Mouse (Mus musculus): Measurements from ENCODE around the gene Rab3c. TPM values are rescaled to one million over a fixed set of nuclear protein-coding genes. Genes with fewer than 3 reads are reported as not detected.

Rab3c gene
- 239 and 275 TPM in 2 replicates for polyA plus RNA-seq (2015; fragmentation: Nextera tagmentation; extraction: Ambion mirVana)

GRCm38 (mm10) chr13:110280563-110281144, at the start of gene Rab3c:
TSS of gene Rab3c (minus strand) at chr13:110280996.
- no peaks in the 10 kb centered on the region for H3K27me3 ChIP-seq (replicated peaks)
- no peaks in the 10 kb centered on the region; the same call in 1 of the 2 replicates for H3K9me3 ChIP-seq
- peak within 1 kb of the TSS; percentile 95 for H3K27ac ChIP-seq
- ATAC-seq (replicated peaks) = peak; percentile 71
- H3K4me2 ChIP-seq = peak within 1 kb of the TSS; percentile 65
- H3K36me3 ChIP-seq (replicated peaks) = no peaks in the 10 kb centered on the region
- peaks cover 8% of the 10 kb centered on the region for H3K4me1 ChIP-seq
- H3K9ac ChIP-seq = peak within 1 kb of the TSS; percentile 75
- 0% methylated on average over 20 of the region's 20 CpGs for WGBS
- H3K4me3 ChIP-seq = peak within 1 kb of the TSS; percentile 65

- Histone ChIP-seq H3K4me3 (no peak overlapping the region), H3K36me3 (replicated peaks) (no peaks in the 10 kb centered on the region), H3K27me3 (replicated peaks) (no peaks in the 10 kb centered on the region), H3K4me2 (no peak overlapping the region), H3K9me3 (no peaks in the 10 kb centered on the region), H3K4me1 (no peaks in the 10 kb centered on the region), H3K27ac (no peak overlapping the region), H3K9ac (no peak overlapping the region)
- ATAC-seq (replicated peaks) = no peak
- 50% methylated on average over 4 of the region's 4 CpGs for WGBS
Measured at GRCm38 (mm10) chr13:110318746-110319145, 38.0 kb upstream of the Rab3c start.

DNA sequence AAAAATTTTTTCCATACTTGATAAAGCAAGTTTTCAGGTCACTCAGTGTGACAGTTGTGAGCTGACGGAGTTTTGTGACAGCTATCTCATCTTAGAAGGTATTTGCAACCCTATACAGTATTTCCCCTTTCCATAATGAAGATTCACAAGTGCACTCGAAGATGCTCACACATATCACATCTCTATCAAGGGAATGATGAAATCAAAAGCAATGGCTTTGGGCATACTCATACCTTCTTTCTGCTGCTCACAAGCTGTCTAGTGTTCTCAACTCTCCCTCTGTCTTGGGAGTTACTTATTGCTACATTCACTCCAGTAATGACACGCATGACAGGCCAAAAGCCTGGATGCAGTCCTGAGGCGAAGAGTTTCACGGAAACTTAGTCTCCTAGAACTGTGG, 26.4 kb upstream of the Rab3c start:
- Histone ChIP-seq H3K4me2 (no peak overlapping the region), H3K4me3 (no peak overlapping the region), H3K9me3 (no peaks in the 10 kb centered on the region), H3K27me3 (replicated peaks) (no peaks in the 10 kb centered on the region), H3K27ac (no peak overlapping the region), H3K9ac (no peak overlapping the region), H3K4me1 (no peaks in the 10 kb centered on the region), H3K36me3 (replicated peaks) (no peaks in the 10 kb centered on the region)
- WGBS = 85% methylated on average over 5 of the region's 5 CpGs
- ATAC-seq (replicated peaks) = no peak

DNA sequence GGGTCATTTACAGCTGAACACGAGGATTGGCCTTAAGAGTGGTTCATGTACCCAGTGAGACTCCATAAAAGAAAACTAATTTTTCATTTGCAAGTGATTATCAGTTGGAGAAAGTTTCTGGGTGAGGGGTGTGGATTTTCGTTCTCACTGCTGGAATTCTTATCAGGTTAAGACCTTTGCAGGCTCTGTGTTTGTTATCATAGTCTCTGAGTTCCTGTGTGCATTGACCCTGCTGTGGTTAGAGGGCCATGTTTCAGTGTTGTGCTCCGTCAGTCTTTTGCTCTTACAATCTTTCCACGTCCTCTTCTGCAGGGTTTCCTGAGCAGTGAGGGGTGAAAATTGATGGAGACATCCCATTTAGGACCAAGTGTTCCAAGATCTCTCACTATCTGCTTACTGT, 16.3 kb upstream of the Rab3c start:
- H3K9me3 ChIP-seq = no peaks in the 10 kb centered on the region
- ATAC-seq (replicated peaks) = no peak
- H3K4me3 ChIP-seq = no peak overlapping the region
- no peaks in the 10 kb centered on the region for H3K4me1 ChIP-seq
- H3K27me3 ChIP-seq (replicated peaks) = no peaks in the 10 kb centered on the region
- H3K9ac ChIP-seq = no peak overlapping the region
- no peak overlapping the region for H3K4me2 ChIP-seq
- WGBS = 79% methylated on average over 4 of the region's 4 CpGs
- H3K27ac ChIP-seq = no peak overlapping the region
- no peaks in the 10 kb centered on the region for H3K36me3 ChIP-seq (replicated peaks)

DNA sequence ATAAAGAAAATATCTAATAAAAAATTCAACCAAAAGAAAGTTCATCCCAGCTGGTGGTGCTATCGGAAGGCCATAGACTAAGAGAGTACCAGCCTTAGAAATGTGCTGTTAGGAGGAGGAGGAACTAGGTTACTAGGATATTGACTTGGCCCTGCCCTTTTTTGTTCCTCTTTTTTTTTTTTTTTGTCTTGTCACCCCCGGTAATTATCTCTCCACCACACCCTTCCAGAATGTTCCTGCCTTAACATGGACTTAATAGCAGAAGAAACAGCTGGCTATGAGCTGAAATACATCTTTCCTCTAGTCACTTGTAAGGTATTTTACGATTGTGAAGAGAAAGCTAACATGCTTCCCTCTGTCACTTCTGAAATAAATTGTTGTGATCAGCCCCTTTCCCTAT, 7.7 kb upstream of the Rab3c start:
- Histone ChIP-seq H3K4me3 (no peak overlapping the region), H3K4me1 (no peaks in the 10 kb centered on the region), H3K27me3 (replicated peaks) (no peaks in the 10 kb centered on the region), H3K9ac (no peak overlapping the region), H3K36me3 (replicated peaks) (no peaks in the 10 kb centered on the region), H3K27ac (no peak overlapping the region), H3K9me3 (no peaks in the 10 kb centered on the region), H3K4me2 (no peak overlapping the region)
- 82% methylated on average over 3 of the region's 3 CpGs for WGBS
- no peak for ATAC-seq (replicated peaks)

DNA sequence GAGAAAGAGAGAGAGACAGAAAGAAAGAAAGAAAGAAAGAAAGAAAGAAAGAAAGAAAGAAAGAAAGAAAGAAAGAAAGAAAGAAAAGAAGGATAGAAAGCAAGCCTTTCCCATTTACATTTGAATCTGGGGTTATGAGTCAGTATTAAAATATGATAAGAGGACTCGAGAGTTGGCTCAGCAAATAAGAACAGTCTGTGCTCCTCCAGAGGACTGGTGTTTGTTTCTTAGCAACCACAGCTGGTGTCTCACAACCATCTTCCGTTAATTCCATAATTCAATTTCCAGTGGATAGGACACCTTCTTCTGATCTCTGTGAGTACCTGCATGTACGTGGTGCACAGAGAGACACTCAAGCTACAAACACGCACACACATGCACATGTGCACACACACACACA, 3.0 kb upstream of the Rab3c start:
- no peak overlapping the region for H3K4me2 ChIP-seq
- ATAC-seq (replicated peaks) = no peak
- H3K27me3 ChIP-seq (replicated peaks) = no peaks in the 10 kb centered on the region
- H3K9me3 ChIP-seq = no peaks in the 10 kb centered on the region
- H3K4me1 ChIP-seq = peaks cover 5% of the 10 kb centered on the region; the same call in 1 of the 2 replicates
- H3K4me3 ChIP-seq = no peak overlapping the region
- H3K9ac ChIP-seq = no peak overlapping the region
- no peaks in the 10 kb centered on the region for H3K36me3 ChIP-seq (replicated peaks)
- H3K27ac ChIP-seq = no peak overlapping the region
- 50% methylated on average over 4 of the region's 4 CpGs for WGBS

DNA sequence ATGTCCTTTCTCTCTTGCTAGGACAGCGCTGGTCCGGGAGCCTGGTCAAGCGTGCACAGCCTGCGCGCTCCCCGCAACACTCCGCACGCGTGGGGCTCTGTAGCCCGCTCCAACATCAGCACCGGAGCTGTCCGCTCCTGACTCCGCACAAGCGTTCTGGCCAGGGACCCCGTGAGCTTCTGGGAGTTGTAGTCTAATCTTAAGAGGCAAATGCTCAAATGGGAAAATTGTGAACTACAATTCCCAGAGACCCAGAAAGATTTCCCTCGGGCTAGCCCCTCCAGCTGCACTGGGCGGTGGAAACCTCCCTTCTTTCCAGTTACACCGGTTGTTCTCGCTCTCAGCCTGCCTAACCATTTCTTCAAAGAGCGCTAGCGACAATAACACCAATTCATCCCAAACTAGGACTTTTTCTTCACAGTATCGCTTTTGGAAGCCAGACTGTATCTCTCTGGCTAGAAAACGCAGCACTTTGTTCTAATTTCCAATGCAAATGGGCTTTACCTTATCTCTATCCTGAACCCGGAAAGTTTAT, 701 bp downstream of the Rab3c start:
- WGBS = under 1% methylated on average over 24 of the region's 24 CpGs
- Histone ChIP-seq H3K27ac (peak overlapping the region; percentile 95), H3K4me3 (peak overlapping the region; percentile 65), H3K4me1 (peaks cover 8% of the 10 kb centered on the region), H3K36me3 (replicated peaks) (no peaks in the 10 kb centered on the region), H3K9ac (peak overlapping the region; percentile 75), H3K27me3 (replicated peaks) (no peaks in the 10 kb centered on the region), H3K4me2 (peak overlapping the region; percentile 65), H3K9me3 (no peaks in the 10 kb centered on the region; the same call in 1 of the 2 replicates)
- peak; percentile 98 for ATAC-seq (replicated peaks)

DNA sequence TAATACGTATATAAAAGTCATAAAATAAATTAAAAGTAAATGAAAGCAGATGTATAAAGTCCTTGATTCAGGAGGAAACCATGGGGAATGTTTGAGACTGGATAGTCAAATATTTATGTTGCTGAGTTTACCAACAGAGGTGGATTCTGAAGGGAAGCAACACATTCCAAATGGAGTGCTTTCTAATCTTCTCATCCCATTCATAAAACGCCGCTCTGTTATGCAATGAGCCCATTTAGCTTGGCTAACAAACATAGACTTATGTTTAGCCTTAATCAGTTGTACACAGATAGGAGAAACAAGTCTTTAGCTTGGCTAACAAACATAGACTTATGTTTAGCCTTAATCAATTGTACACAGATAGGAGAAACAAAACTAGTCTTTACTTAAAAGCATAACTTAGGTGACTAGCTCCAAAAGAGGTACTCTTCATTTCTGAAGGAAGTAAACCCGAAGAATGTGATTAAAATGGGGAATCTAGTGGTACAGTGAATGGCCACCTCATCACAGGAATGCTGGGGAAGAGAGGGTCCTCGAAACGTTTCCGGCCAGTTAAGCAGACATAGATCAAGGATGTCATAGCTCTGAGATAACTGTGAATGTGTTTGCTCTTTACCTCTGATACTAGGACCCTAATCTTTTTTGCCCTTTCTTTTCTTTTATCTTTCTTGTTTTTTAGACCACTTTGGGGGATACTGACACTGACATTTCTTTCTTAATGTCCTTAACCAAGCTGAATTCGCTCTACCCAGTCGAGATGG, 1.6 kb downstream of the Rab3c start:
- no peaks in the 10 kb centered on the region; the same call in 1 of the 2 replicates for H3K9me3 ChIP-seq
- peak overlapping the region; percentile 65 for H3K4me3 ChIP-seq
- no peaks in the 10 kb centered on the region for H3K27me3 ChIP-seq (replicated peaks)
- peak overlapping the region; percentile 75 for H3K9ac ChIP-seq
- H3K27ac ChIP-seq = peak overlapping the region; percentile 95
- H3K4me1 ChIP-seq = peaks cover 8% of the 10 kb centered on the region
- no peak for ATAC-seq (replicated peaks)
- H3K36me3 ChIP-seq (replicated peaks) = no peaks in the 10 kb centered on the region
- 33% methylated on average over 9 of the region's 9 CpGs for WGBS
- peak overlapping the region; percentile 65 for H3K4me2 ChIP-seq

- Histone ChIP-seq H3K4me2 (peak overlapping the region; percentile 45), H3K27me3 (replicated peaks) (no peaks in the 10 kb centered on the region), H3K4me3 (peak overlapping the region; percentile 28), H3K9me3 (no peaks in the 10 kb centered on the region; the same call in 1 of the 2 replicates), H3K4me1 (peaks cover 8% of the 10 kb centered on the region), H3K27ac (no peak overlapping the region), H3K9ac (no peak overlapping the region), H3K36me3 (replicated peaks) (no peaks in the 10 kb centered on the region)
- no peak for ATAC-seq (replicated peaks)
Measured at GRCm38 (mm10) chr13:110277709-110278108, 3.1 kb downstream of the Rab3c start.

- WGBS = 87% methylated on average over 3 of the region's 3 CpGs
- Histone ChIP-seq H3K4me2 (no peak overlapping the region), H3K4me1 (peaks cover 3% of the 10 kb centered on the region), H3K27me3 (replicated peaks) (no peaks in the 10 kb centered on the region), H3K27ac (no peak overlapping the region), H3K4me3 (no peak overlapping the region), H3K36me3 (replicated peaks) (no peaks in the 10 kb centered on the region), H3K9ac (no peak overlapping the region), H3K9me3 (no peaks in the 10 kb centered on the region; the same call in 1 of the 2 replicates)
- no peak for ATAC-seq (replicated peaks)
Measured at GRCm38 (mm10) chr13:110275471-110275870, 5.3 kb downstream of the Rab3c start.

DNA sequence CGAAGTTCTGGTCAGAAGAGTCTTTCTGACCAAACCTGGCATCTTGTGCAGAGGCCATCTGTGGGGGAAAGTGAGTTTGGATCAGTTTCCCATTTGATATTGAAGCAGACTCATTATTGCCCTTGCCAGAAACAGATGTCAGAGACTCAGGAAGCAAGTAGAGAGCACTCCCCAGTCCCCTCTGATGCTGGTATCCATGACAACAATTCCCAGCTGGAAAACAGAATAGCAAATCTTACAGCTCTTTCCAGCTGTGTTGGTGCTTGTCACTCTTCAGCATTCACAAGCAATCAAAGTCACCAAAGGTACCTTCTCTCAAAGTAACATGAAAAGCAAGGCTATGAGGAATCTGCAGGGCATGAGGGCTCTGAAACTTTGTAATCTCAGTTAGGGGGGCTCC, 20.1 kb downstream of the Rab3c start:
- Histone ChIP-seq H3K36me3 (replicated peaks) (peaks cover 17% of the 10 kb centered on the region; the same call in 1 of the 2 replicates), H3K27me3 (replicated peaks) (no peaks in the 10 kb centered on the region), H3K9ac (no peak overlapping the region), H3K4me3 (no peak overlapping the region), H3K4me2 (no peak overlapping the region), H3K27ac (peak overlapping the region; percentile 22), H3K9me3 (no peaks in the 10 kb centered on the region), H3K4me1 (peaks cover 14% of the 10 kb centered on the region)
- WGBS = 60% methylated on average over 1 of the region's 1 CpGs
- ATAC-seq (replicated peaks) = peak; percentile 91

DNA sequence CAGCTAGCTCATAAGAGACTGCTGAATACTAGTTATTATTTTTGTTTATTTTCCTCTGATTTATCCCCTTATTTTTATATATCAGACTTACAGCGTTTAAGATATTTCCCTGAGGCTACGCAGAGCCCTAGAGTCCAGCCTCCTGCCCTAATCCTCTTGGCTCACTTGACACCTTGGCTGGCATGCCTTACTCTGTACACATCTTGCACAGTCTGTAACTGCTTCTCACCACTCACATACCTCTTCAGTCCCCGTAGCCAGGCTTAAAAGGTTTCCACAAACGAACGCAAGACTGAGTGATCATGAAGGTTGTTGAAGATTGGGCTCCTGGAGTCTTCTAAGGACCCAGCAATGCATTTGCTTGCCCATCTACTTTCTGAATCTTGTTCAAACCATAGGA, 29.3 kb downstream of the Rab3c start:
- 93% methylated on average over 5 of the region's 5 CpGs for WGBS

More for the DNA sequence above, 29.3 kb downstream of the Rab3c start:
- Histone ChIP-seq H3K36me3 (replicated peaks) (0 out of 2 replicates have a peak, but pooled peaks cover 4% of the 10 kb centered on the region), H3K4me2 (no peak overlapping the region), H3K27ac (no peak overlapping the region), H3K4me1 (no peaks in the 10 kb centered on the region), H3K9ac (no peak overlapping the region), H3K4me3 (no peak overlapping the region), H3K27me3 (replicated peaks) (no peaks in the 10 kb centered on the region), H3K9me3 (no peaks in the 10 kb centered on the region)
- no peak for ATAC-seq (replicated peaks)

Data from midbrain, embryonic 15.5 days (tissue).